Mouse (Mus musculus) neural tube, embryonic 10.5 days (tissue): Measurements from ENCODE around the gene Eef2.
"Not testable (repeated sequence)": the region's sequence is repeated elsewhere in the genome, so short reads cannot be mapped to it uniquely, and the experiment has no call there.

Experiments used
- DNase-seq: peaks from one replicate; pipeline ENCODE4 v3.0.0-alpha.2; 2017; ENCODE audit warnings: low spot score; ENCODE audit errors: extremely low spot score

Eef2 gene

DNA sequence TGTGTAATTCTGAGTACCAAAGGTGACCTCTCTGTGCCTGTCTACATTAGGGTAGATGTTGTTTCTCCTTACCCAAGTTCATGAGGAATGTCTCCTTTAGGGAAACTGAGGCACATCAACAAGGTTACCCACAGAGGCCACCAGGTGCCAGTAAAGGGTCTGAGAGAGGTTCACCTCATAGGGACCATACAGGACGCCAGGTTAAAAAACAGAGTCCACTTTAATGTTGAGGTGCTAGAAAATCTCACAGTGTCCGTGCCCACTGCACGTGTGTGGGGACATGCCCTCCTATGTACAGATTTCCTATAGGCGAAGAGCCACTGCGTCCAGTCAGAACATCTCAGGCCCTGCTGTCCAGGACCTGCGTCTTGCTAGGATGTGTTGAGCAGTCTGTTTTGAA, 22.6 kb downstream of the Eef2 start:
- DNase-seq, result no peak

DNA sequence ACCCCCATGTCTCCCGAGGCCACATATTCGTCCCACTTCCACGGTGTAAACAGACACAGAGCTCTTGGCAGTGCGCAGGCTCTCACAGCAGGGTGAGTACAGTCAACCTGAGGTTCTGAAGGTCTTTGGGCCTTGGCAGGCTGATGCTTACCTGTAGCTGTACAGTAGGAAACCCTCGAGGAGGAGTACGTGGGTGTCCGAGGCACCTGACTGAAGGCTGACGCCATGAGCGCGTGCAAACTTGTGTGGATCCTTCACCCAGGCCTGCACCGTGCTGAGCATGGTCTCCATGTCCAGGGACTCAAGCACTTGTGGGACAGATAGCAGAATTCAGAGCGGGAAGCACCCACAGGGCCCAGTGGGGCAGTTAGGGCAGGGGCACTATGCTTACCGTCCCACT, 23.7 kb downstream of the Eef2 start:
- DNase-seq, result no peak

DNA sequence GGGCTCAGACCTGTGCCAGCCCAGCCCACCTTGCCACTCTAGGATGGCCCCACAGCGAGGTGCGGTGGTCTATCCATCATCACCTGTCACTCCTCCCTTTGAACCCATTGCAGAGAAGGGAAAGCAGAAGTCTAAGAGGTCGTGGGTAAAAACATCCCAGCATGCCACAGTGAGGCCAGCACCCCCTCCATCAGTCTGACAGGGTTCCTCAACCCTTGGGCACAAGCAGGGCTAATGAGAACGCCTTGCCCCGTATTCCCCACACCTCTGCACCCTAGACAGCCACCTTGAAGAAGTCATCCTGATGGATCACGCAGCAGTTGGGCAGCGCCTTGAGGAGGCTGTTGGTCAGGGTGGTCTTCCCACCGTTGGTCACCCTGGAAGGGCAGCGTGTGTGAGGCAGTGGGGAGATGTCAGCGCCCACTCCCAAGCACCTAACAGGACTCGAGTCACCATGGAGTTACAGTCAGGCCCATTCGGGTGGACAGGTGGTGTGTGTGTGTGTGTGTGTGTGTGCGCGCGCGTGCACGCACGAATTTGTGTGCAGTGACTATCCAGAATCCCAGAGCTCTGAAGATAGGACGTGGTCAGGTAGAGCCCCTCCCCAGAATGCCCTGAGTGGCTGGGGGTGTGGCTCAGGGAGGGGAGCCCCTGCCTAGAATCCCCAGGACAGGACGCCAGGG, 24.3 kb downstream of the Eef2 start:
- DNase-seq, result no peak

DNA sequence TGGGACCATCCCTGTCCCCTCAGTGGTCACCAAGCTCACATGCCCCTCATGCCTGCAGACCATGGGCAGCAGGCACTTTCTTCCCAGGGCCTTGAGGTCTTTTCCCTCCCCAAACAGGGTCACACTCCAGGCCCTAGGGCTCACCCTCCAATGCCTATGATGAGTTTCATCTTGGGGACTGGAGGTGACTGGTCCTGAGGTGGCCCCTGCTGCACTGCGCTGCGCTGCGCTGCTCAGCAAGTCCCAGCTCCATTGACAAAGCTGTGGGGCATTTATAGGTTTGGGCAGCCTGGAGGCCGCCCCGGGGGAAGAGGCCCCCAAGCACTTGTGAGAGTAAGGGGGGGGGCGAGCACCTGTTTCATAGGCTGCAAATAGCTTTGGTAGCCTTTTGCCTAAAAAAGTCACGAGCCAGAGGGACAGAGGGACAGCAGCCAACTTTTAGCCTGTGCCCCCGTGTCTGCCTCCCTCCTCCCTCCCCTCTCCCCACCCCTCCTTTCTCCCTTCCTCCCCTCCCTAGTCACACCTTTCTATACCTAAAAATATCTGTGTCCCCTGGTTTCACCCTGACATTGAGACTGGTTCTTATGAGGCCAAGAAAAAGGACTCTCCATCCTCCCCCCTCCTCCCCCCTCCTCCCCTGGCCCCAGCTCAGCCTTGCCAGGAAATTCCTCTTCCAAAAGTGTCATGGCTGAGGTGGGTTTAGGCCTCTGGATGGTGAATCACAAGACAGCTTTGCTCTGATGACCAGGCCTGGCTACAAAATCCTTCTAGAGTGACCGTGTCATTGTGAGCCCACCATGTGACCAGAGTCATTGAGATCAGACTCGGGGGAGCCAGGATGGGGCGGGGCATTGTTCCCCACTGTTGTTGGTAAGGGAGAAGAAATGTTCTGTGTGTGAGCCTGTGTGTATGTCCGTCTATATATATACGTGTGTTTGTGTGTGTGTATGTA, 25.7 kb downstream of the Eef2 start, which contains the start of gene Nmrk2:
Gene Nmrk2 (minus strand): TSS at position 245 of the 952 bp plus-strand sequence.
- no peak for DNase-seq

DNA sequence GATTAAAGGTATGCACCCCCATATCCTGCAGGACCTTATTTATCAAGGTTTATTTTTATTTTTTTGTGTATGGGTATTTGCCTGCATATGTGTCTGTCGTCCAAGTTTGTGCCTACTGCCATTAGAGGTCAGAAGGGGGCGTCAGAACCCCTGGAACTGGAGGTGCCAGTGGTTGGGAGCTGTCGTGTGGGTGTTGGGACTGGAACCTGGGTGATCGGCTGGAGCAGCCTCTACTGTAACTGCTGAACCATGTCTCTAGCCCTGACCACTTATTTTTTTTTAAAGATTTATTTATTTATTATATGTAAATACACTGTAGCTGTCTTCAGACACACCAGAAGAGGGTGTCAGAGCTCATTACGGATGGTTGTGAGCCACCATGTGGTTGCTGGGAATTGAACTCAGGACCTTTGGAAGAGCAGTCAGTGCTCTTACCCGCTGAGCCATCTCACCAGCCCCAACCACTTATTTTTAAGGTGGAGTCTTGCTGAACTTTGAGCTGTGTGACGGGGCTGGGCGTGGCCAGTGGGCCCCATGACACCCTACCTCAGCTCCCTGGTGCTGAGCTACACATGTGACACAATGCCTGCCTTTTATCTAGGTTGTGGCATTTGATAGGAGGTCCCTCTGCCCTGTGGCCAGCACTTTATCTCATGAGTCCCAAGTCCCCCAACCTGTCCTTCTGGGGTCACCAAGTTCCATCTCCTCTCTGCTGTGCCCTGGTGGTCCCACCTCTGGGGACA, 26.7 kb downstream of the Eef2 start:
- DNase-seq, result no peak

DNA sequence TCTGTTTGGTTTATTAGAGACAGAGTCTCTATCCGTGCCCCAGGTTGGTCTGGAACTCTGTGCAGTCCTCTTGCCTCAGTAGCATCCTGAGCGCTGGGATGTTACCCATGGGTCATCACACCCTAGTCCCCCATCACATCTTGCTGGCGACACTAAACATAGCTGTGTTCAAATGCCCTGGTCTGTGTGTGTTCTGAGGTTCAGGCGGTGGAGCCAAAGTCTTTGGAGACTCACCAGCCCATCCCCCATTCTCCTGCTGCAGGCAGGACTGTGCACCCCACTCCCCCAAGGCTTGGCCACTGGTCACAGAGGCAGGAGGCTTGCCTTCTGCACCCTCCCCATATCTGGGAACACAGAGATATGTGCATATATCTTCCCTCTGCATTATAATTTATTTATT, 27.7 kb downstream of the Eef2 start:
- no peak for DNase-seq

DNA sequence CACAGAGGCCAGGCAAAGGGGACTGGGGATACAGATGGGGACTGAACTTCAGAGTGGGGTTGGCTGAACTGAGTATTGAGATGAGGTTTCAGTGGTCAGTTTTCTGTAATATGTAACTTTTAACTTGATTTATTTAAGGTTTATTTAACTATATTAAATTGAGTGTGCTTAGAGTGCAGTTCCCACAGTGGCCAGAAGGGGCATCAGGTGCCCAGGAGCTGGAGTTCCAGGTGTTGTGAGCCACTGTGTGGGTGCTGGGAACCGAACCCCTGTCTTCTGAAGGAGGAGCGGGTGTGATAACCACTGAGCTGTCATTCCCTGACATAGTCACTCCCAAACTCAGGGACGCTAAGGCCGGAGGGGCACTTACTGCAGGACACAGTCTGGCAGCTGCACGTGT, 33.7 kb downstream of the Eef2 start:
- no peak for DNase-seq

DNA sequence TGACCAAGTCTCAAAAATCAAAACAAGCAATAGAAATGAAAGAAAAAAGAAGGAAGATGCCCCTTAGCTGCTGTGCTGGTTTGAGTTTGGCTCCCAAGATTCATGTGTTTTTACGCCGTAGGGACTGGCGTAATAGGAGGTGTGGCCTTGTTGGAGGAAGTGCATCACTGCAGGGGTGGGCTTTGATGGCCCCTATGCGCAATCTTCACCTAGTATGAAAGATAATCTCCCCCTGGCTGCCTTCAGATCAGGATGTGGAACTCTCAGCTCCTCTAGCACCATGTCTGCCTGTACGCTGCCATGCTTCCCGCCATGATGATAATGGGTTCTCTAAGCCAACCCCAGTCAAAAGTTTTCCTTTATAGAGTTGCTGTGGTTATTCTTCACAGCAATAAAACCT, 39.8 kb downstream of the Eef2 start:
- DNase-seq, result no peak

DNA sequence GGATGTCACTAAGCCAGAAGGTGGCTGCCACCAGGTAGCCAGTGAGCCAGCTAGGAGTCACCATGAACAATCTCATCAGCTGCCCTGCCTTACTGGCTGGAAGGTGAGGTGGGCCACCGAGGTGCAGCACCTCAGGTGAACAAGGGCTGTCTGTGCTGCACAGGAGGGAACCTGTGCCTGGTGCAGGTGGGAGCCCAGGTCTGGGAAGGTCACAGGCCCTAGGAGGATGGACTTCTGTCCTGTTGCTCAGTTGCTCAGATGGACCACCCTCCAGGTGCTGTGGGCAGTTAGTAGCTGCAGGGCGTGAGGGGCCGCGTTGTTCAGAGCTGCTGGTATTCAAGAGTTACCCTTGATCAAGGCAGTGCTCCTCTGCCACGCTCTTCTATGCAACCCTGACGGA, 40.4 kb downstream of the Eef2 start:
- no peak for DNase-seq

DNA sequence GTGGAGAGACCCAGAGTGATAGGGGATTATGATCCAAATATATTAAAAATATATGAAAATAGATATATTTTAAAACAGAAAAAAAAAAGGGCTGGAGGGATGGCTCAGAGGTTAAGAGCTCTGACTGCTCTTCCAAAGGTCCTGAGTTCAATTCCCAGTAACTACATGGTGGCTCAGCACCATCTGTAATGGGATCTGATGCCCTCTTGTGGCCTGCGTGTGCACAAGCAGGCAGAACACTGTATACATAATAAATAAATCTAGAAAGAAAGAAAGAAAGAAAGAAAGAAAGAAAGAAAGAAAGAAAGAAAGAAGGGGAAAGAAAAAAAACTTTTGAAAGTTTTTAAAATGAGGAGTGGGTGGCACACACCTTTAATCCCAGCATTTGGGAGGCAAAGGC, 40.8 kb downstream of the Eef2 start:
- not testable (repeated sequence) for DNase-seq

DNA sequence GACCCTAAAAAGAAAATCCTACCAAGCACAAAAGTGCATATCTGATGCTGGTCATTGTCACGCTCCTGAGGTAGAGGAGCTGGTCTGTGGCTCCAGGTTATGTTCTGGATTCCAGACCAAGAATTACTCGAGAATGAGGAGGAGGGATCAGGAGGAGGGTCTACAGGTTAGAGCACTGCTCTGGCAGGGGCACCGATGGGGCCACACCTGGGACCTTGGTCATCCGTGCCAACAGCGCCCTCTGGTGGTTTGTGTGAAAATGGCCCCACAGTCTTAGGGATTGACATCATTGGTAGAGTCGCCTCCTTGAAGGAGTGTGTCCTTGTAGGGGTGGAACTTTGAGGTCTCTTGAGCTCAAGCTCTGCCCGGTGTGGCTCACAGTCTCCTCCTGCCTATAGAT, 41.5 kb downstream of the Eef2 start:
- peak; percentile 60 for DNase-seq

DNA sequence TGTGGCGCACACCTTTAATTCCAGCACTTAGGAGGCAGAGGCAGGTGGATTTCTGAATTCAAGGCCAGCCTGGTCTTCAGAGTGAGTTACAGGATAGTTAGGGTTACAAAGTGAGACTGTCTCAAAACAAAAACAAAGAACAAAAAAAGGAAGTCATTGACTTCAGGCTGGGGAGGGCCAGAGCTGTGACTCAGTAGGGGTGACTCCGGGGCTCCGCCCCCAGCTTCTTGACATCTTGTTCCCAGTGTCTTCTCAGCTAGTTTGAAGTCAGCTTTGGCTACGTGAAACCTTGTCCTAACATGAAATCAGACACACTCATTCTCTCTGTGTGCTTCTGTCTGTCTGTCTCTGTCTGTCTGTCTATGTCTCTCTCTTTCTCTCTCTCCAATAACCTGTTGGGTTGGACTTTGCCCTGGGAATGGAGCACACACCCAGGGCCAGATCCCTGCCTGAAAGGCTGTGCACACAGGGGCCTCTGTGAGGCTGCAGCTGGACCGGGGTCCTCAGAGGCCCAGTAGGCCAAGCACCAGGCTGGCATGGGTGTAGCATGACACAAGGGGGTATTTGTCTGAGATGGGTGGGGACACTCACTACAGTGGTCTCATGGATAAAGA, 45.1 kb downstream of the Eef2 start:
- no peak for DNase-seq

DNA sequence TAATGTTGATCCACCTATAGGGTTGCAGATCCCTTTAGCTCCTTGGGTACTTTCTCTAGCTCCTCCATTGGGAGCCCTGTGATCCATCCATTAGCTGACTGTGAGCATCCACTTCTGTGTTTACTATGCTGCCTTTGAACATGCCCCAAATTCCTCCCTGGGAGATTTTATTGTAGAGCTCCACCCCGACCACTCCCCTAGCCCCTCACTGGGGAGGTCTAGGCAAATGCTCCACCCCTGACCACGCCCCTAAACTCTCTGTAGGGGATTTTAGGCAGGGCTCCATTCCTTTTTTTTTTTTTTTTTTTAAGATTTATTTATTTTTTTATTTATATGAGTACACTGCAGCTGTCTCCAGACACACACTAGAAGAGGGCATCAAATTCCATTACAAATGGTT, 47.3 kb downstream of the Eef2 start:
- DNase-seq, result not testable (repeated sequence)

DNA sequence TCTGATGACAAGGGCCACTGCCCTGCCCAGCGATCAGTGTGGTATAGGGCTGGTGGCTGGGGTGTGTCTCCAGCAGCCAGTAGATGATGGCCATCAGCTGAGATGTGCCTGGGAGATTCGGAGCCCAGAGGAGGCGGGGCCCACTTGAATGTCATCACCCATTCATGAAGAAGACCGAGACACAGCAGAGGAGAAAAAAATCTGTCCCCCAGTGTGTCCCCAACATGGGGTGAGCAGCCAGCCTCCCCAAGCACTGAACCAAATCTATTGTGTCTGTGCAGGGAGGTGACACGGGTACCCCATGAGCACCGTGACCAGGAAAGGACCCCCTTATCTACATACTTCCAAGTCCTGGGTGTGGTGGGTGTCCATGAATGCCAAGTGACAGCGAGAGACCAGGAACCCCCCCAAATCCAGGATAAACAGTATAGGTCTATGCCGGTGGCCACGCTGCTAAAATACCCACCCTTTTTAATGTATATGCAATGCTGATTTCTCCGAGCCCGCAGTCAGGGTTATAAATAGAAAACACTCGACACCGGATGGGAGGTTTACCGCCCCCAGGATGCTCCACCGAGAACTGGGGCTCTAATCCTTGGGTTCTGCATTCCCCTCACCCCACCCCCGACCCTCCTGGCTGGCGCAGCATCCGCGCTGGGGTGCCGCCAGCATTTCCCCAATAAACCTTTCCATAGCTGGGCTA, 53.5 kb downstream of the Eef2 start:
- DNase-seq, result no peak

DNA sequence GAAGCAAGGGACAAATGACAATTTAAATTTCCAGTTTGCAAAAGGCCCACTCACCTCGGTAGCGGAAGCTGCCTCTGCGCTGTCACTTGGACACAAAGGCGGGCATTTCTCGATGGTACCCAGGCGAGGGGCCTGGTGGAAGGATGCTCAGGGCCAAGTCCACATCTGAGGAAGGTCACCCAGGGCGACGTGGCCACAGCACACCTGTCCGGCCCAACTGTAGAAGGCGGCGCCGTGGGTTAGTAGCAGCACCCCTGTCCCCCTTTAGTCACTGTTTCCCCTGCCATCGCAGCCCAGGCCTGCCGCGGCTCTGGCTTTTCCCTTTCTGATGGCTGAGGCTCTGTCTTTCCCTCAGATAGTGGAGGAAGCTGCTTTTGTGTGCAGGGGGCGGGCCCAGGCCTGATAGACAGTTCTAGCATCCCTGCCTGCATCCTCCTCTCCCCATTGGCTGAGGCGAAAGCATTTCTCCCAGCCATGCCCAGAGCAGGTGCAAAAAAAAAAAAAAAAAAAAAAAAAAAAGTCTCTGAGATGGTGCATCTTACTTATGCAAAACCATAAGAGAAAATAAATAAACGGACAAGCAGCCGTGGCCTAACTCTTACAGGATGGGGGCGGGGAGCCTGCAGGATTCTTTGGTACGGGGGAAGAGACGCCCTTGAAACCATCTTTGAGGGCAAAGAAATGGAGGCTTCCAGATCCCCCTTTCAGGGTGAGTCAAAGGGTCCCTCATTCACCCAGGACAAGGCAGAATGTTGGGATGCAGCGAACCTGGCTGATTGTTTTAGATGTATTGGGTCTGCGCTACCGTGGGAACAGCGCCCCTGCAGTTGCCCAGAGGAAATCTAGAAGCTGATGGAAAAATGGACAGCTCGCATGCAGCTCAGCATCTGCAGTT, 54.3 kb downstream of the Eef2 start, which contains the start of gene Atcay:
Gene Atcay (minus strand): TSS at position 396 of the 895 bp plus-strand sequence.
- DNase-seq, result peak; percentile 40

DNA sequence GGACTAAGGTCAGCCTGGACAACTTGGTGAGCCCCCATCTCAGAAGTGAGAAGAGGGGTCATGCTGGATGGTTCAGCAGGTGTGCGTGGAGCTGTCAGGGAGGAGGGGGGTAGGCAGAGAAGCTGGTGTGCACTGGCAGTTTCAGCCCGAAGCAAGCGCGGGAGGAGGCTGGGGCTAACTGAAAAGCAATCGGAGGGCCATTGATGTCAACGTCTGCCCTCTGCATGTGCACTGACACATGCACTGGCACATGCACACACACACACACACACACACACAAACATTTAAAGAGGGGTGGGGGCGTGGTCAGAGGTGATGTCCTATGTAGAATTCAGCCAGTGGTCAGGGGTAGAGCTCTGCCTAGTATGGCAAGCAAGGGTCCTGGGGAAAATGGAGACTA, 55.0 kb downstream of the Eef2 start:
- no peak for DNase-seq
